In genomic region chr6:55263490-55264046, GRCm38 (mm10) we compare ENCODE assay signal across 19 mouse cellular contexts.
DNase-seq lines count a peak whose midpoint lies in the region; ATAC-seq and TF ChIP-seq lines count a peak whose summit lies in the region.
"Had no signal": no experiment of that assay in that cellular context is flagged by ENCODE, and none has a peak within 500 bp of the region (broad histone marks: within the 10 kb centered on the region; RNA-seq: fewer than 3 reads in every experiment).

No protein-coding gene starts in this region.

- H3K36me3 ChIP-seq in liver, embryonic 14.5 days (replicated peaks; ENCODE audit: control insufficient read depth, insufficient read depth, low read depth), result no peaks in the 10 kb centered on the region
- 0 out of 2 replicates have a peak, but pooled peaks cover 8% of the 10 kb centered on the region for H3K36me3 ChIP-seq in forebrain, postnatal 0 days (ENCODE audit: insufficient read depth)
- H3K36me3 ChIP-seq: intestine, embryonic 15.5 days had no signal

- no peak for TF ChIP-seq CTCF in liver, embryonic 14.5 days (IDR thresholded peaks at IDR 0.05; ENCODE audit: low read depth)
- TF ChIP-seq CTCF in forebrain, postnatal 0 days (IDR thresholded peaks at IDR 0.05; ENCODE audit: low read depth), result no peak

- H3K27ac ChIP-seq in liver, embryonic 14.5 days, result peak overlapping the region; percentile 70
- H3K27ac ChIP-seq in forebrain, postnatal 0 days (ENCODE audit: low read depth, low read length), result no peak overlapping the region
- H3K27ac ChIP-seq: forebrain, embryonic 13.5 days; gastrocnemius, adult 2 months; hindbrain, embryonic 12.5 days; intestine, embryonic 15.5 days; kidney, postnatal 0 days; left cerebral cortex, adult 2 months; limb, embryonic 13.5 days; midbrain, embryonic 10.5 days had no signal

- DNase-seq in cerebellum, postnatal 10 days, result peak; percentile 48 to 56
- DNase-seq in cerebellum, adult 11-12 months, result no peak
- peak; percentile 83 for DNase-seq in c-Kit-positive CD71-positive TER-119-positive erythroid progenitor cells, embryonic 14.5 days (ENCODE audit: low spot score)
- DNase-seq in liver, embryonic 14.5 days (ENCODE audit: low read depth in 3 of 3, low spot score in 3 of 3), result peak; percentile 71 to 80 (median 73)
- DNase-seq in spleen, postnatal 14 days (ENCODE audit: low spot score in 2 of 2), result peak; percentile 42 to 57
- no peak for DNase-seq in frontal cortex, postnatal 25 days (ENCODE audit: low spot score in 2 of 2)
- DNase-seq in forebrain, postnatal 0 days, result no peak
- no peak for DNase-seq in embryo, embryonic 11 days
- DNase-seq: gastrocnemius, adult 2 months; heart, adult 18-20 months; thymus, postnatal 14 days had no signal

- 17% methylated on average over 5 of the region's 5 CpGs for WGBS in liver, embryonic 14.5 days (ENCODE audit: insufficient replicate concordance)
- WGBS in forebrain, postnatal 0 days, result 82% methylated on average over 5 of the region's 5 CpGs

- peaks cover 32 to 47% of the 10 kb centered on the region in 2 experiments for H3K4me1 ChIP-seq in liver, embryonic 14.5 days (replicated peaks; ENCODE audit: control insufficient read depth in 2 of 2, insufficient read depth in 2 of 2, low read length in 1 of 2)
- no peaks in the 10 kb centered on the region for H3K4me1 ChIP-seq in forebrain, postnatal 0 days (ENCODE audit: insufficient read depth)
- H3K4me1 ChIP-seq: forebrain, embryonic 13.5 days; hindbrain, embryonic 12.5 days; intestine, embryonic 15.5 days; midbrain, embryonic 10.5 days had no signal

- no peak overlapping the region for H3K4me3 ChIP-seq in liver, embryonic 14.5 days (ENCODE audit: insufficient read depth in 1 of 2, low read depth in 2 of 2, low read length in 2 of 2)
- no peak overlapping the region for H3K4me3 ChIP-seq in forebrain, postnatal 0 days (ENCODE audit: low read depth, low read length)
- H3K4me3 ChIP-seq: forebrain, embryonic 13.5 days; gastrocnemius, adult 2 months; hindbrain, embryonic 12.5 days; intestine, embryonic 15.5 days; left cerebral cortex, adult 2 months; limb, embryonic 13.5 days; midbrain, embryonic 10.5 days had no signal

- H3K27me3 ChIP-seq in liver, embryonic 14.5 days (ENCODE audit: control insufficient read depth, insufficient read depth, low read length), result no peaks in the 10 kb centered on the region
- no peaks in the 10 kb centered on the region for H3K27me3 ChIP-seq in forebrain, postnatal 0 days (ENCODE audit: insufficient read depth, low read length)
- H3K27me3 ChIP-seq: forebrain, embryonic 13.5 days; hindbrain, embryonic 12.5 days; intestine, embryonic 15.5 days; limb, embryonic 13.5 days had no signal

- peak; percentile 86 for ATAC-seq in liver, embryonic 14.5 days (ENCODE audit: insufficient read depth)
- ATAC-seq in forebrain, postnatal 0 days, result no peak
- ATAC-seq: forebrain, embryonic 13.5 days; intestine, embryonic 15.5 days; lung, postnatal 0 days had no signal

- peak overlapping the region; percentile 52 for H3K4me2 ChIP-seq in liver, embryonic 14.5 days (ENCODE audit: low read depth)
- H3K4me2 ChIP-seq in forebrain, postnatal 0 days (ENCODE audit: low read depth), result no peak overlapping the region
- H3K4me2 ChIP-seq: forebrain, embryonic 13.5 days; hindbrain, embryonic 12.5 days; intestine, embryonic 15.5 days; limb, embryonic 13.5 days had no signal

- H3K9ac ChIP-seq in liver, embryonic 14.5 days (replicated peaks), result peak overlapping the region; percentile 45; the same call in 1 of the 2 replicates
- no peak overlapping the region for H3K9ac ChIP-seq in forebrain, postnatal 0 days
- H3K9ac ChIP-seq: forebrain, embryonic 13.5 days; hindbrain, embryonic 12.5 days; intestine, embryonic 15.5 days; limb, embryonic 13.5 days had no signal

- H3K9me3 ChIP-seq in liver, embryonic 14.5 days (ENCODE audit: control insufficient read depth, low read length), result no peaks in the 10 kb centered on the region
- H3K9me3 ChIP-seq in forebrain, postnatal 0 days (ENCODE audit: low read length), result no peaks in the 10 kb centered on the region
- H3K9me3 ChIP-seq: forebrain, embryonic 13.5 days; hindbrain, embryonic 12.5 days; intestine, embryonic 15.5 days; limb, embryonic 13.5 days; midbrain, embryonic 10.5 days had no signal

- peak; percentile 94 for TF ChIP-seq EP300 in liver, embryonic 14.5 days (IDR thresholded peaks at IDR 0.05; ENCODE audit: low read depth)

Comparison
In these comparisons a context has a peak if more than half of its experiments do, and no peak if none do; other contexts are left out.
1. DNase-seq: peak in cerebellum, postnatal 10 days (2 of 2), c-Kit-positive CD71-positive TER-119-positive erythroid progenitor cells, embryonic 14.5 days (single experiment), liver, embryonic 14.5 days (3 of 3) and spleen, postnatal 14 days (2 of 2); none in cerebellum, adult 11-12 months (single experiment), frontal cortex, postnatal 25 days (0 of 2), forebrain, postnatal 0 days (single experiment) and embryo, embryonic 11 days (single experiment).